Mouse (Mus musculus) liver, embryonic 12.5 days (tissue): Measurements from ENCODE around the gene Mettl1. TPM values are rescaled to one million over a fixed set of nuclear protein-coding genes. Genes with fewer than 3 reads are reported as not detected.
A peak's percentile ranks its signal among the peaks of the same experiment; 100 is the strongest.
"Not testable (repeated sequence)": the region's sequence is repeated elsewhere in the genome, so short reads cannot be mapped to it uniquely, and the experiment has no call there.

Source experiments
- ATAC-seq: fragments of 200-750 bp; cut with Nextera tagmentation; 2 replicates; pipeline ENCODE4 v1.8.0; 2017; ENCODE audit warnings: moderate number of reproducible peaks, mild to moderate bottlenecking, moderate library complexity
- H3K27ac ChIP-seq: fragments of 300-500 bp; sonication (generic); 2 replicates; pipeline ENCODE4 v1.5.1; 2016; ENCODE audit warnings: mild to moderate bottlenecking
- H3K27me3 ChIP-seq: fragments of 300-500 bp; sonication (generic); replicated peaks from 2 replicates; pipeline ENCODE4 v1.6.1; 2016; ENCODE audit warnings: mild to moderate bottlenecking, moderate library complexity
- H3K36me3 ChIP-seq: fragments of 300-500 bp; sonication (generic); 2 replicates; pipeline ENCODE4 v1.6.1; 2016; ENCODE audit warnings: mild to moderate bottlenecking, moderate library complexity
- H3K4me1 ChIP-seq: fragments of 300-500 bp; sonication (generic); 2 replicates; pipeline ENCODE4 v1.6.1; 2016
- H3K4me2 ChIP-seq: fragments of 300-500 bp; sonication (generic); 2 replicates; pipeline ENCODE4 v1.6.1; 2016; ENCODE audit warnings: mild to moderate bottlenecking, moderate library complexity
- H3K4me3 ChIP-seq: fragments of 300-500 bp; sonication (generic); 2 replicates; pipeline ENCODE4 v1.5.1; 2016; ENCODE audit warnings: mild to moderate bottlenecking, moderate library complexity
- H3K9ac ChIP-seq: fragments of 300-500 bp; sonication (generic); 2 replicates; pipeline ENCODE4 v1.6.1; 2016; ENCODE audit warnings: mild to moderate bottlenecking, moderate library complexity
- H3K9me3 ChIP-seq: fragments of 300-500 bp; sonication (generic); replicated peaks from 2 replicates; pipeline ENCODE4 v1.6.1; 2016; ENCODE audit warnings: mild to moderate bottlenecking, moderate library complexity
- WGBS: fragments of 180-500 bp; shearing (Covaris S2); methylation state at CpG from one replicate; pipeline ENCODE4 v1.1.7; 2016; ENCODE audit not compliant: insufficient replicate concordance; 5-methylcytosine and 5-hydroxymethylcytosine counted together
- polyA plus RNA-seq: library from polyadenylated mRNA; unstranded; fragments of >200 nt; fragmentation: Nextera tagmentation; extraction: Ambion mirVana; gene quantifications from 2 replicates; pipeline ENCODE4 v1.2.1, GENCODE M21; 2016

Gene Mettl1
- polyA plus RNA-seq, 1 experiment from 2014 or later = 33.6 TPM

GRCm38 (mm10) chr10:127072270-127072669, 31.1 kb downstream of the Mettl1 start:
- Histone ChIP-seq H3K4me1 (peaks cover 54% of the 10 kb centered on the region), H3K27me3 (peaks cover 23% of the 10 kb centered on the region), H3K36me3 (peaks cover 16% of the 10 kb centered on the region)
- H3K27ac ChIP-seq, H3K9me3 ChIP-seq, H3K4me3 ChIP-seq, ATAC-seq, H3K9ac ChIP-seq, H3K4me2 ChIP-seq: not testable (repeated sequence)
- WGBS = 86% methylated on average over 4 of the region's 4 CpGs

- H3K27ac ChIP-seq, H3K4me2 ChIP-seq, H3K9ac ChIP-seq, ATAC-seq, H3K4me3 ChIP-seq, H3K36me3 ChIP-seq, H3K9me3 ChIP-seq: not testable (repeated sequence)
- 69% methylated on average over 2 of the region's 2 CpGs for WGBS
- Histone ChIP-seq H3K27me3 (peaks cover 29% of the 10 kb centered on the region), H3K4me1 (peaks cover 57% of the 10 kb centered on the region)
Measured at GRCm38 (mm10) chr10:127072969-127073368, 31.8 kb downstream of the Mettl1 start.

- H3K9ac ChIP-seq = no peak overlapping the region
- H3K9me3 ChIP-seq = no peaks in the 10 kb centered on the region
- peaks cover 39% of the 10 kb centered on the region for H3K27me3 ChIP-seq
- no peak for ATAC-seq
- H3K27ac ChIP-seq = no peak overlapping the region
- H3K4me1 ChIP-seq = peaks cover 57% of the 10 kb centered on the region
- H3K4me2 ChIP-seq = no peak overlapping the region
- WGBS = 91% methylated on average over 1 of the region's 1 CpGs
- no peak overlapping the region for H3K4me3 ChIP-seq
- H3K36me3 ChIP-seq = no peaks in the 10 kb centered on the region; the same call in 1 of the 2 replicates
Measured at GRCm38 (mm10) chr10:127073981-127074380, 32.8 kb downstream of the Mettl1 start.

GRCm38 (mm10) chr10:127075080-127075479, 33.9 kb downstream of the Mettl1 start, which contains the start of gene Agap2:
Gene Agap2, plus strand, starts transcription at chr10:127075284.
- peak within 1 kb of the TSS; percentile 43 for H3K4me3 ChIP-seq
- H3K27me3 ChIP-seq = peaks cover 50% of the 10 kb centered on the region
- ATAC-seq = 0 out of 2 replicates have a peak, but pooled peaks have one; percentile 25

GRCm38 (mm10) chr10:127075651-127076050, 34.4 kb downstream of the Mettl1 start:
- Histone ChIP-seq H3K9me3 (no peaks in the 10 kb centered on the region), H3K4me2 (peak overlapping the region; percentile 58), H3K27me3 (peaks cover 56% of the 10 kb centered on the region), H3K4me1 (peaks cover 64% of the 10 kb centered on the region), H3K36me3 (no peaks in the 10 kb centered on the region), H3K27ac (no peak overlapping the region), H3K4me3 (peak overlapping the region; percentile 43), H3K9ac (peak overlapping the region; percentile 43)
- WGBS = 19% methylated on average over 8 of the region's 8 CpGs
- no peak for ATAC-seq

More at GRCm38 (mm10) chr10:127075080-127075479, 33.9 kb downstream of the Mettl1 start, which contains the start of gene Agap2:
- Histone ChIP-seq H3K4me2 (peak within 1 kb of the TSS; percentile 58), H3K27ac (no peak within 1 kb of the TSS), H3K9ac (peak within 1 kb of the TSS; percentile 43), H3K4me1 (peaks cover 59% of the 10 kb centered on the region), H3K36me3 (no peaks in the 10 kb centered on the region), H3K9me3 (no peaks in the 10 kb centered on the region)
- 16% methylated on average over 9 of the region's 9 CpGs for WGBS

GRCm38 (mm10) chr10:127076082-127076481, 34.9 kb downstream of the Mettl1 start:
- no peaks in the 10 kb centered on the region for H3K9me3 ChIP-seq
- peaks cover 60% of the 10 kb centered on the region for H3K27me3 ChIP-seq
- H3K4me2 ChIP-seq = peak overlapping the region; percentile 58
- 28% methylated on average over 4 of the region's 4 CpGs for whole genome bisulfite sequencing
- H3K27ac ChIP-seq = no peak overlapping the region
- no peaks in the 10 kb centered on the region for H3K36me3 ChIP-seq
- no peak overlapping the region for H3K9ac ChIP-seq
- peaks cover 64% of the 10 kb centered on the region for H3K4me1 ChIP-seq
- H3K4me3 ChIP-seq = peak overlapping the region; percentile 43
- no peak for ATAC-seq

GRCm38 (mm10) chr10:127077515-127077914, 36.3 kb downstream of the Mettl1 start:
- ATAC-seq = no peak
- no peak overlapping the region for H3K27ac ChIP-seq
- H3K4me1 ChIP-seq = peaks cover 74% of the 10 kb centered on the region
- H3K27me3 ChIP-seq = peaks cover 75% of the 10 kb centered on the region
- H3K4me2 ChIP-seq = no peak overlapping the region
- no peak overlapping the region for H3K4me3 ChIP-seq
- 52% methylated on average over 10 of the region's 10 CpGs for WGBS
- no peaks in the 10 kb centered on the region for H3K9me3 ChIP-seq
- no peak overlapping the region for H3K9ac ChIP-seq
- no peaks in the 10 kb centered on the region for H3K36me3 ChIP-seq

- peaks cover 75% of the 10 kb centered on the region for H3K4me1 ChIP-seq
- no peak for ATAC-seq
- H3K9me3 ChIP-seq = no peaks in the 10 kb centered on the region
- no peaks in the 10 kb centered on the region for H3K36me3 ChIP-seq
- H3K4me3 ChIP-seq = peak overlapping the region; percentile 53; the same call in 1 of the 2 replicates
- H3K27ac ChIP-seq = no peak overlapping the region
- peaks cover 81% of the 10 kb centered on the region for H3K27me3 ChIP-seq
- H3K4me2 ChIP-seq = peak overlapping the region; percentile 77
- 31% methylated on average over 12 of the region's 12 CpGs for WGBS
- no peak overlapping the region for H3K9ac ChIP-seq
Measured at GRCm38 (mm10) chr10:127078001-127078676, 36.9 kb downstream of the Mettl1 start.

GRCm38 (mm10) chr10:127078677-127079575, 37.7 kb downstream of the Mettl1 start:
- H3K27me3 ChIP-seq = peaks cover 89% of the 10 kb centered on the region
- H3K27ac ChIP-seq = no peak overlapping the region
- no peaks in the 10 kb centered on the region for H3K9me3 ChIP-seq
- H3K36me3 ChIP-seq = no peaks in the 10 kb centered on the region
- H3K9ac ChIP-seq = peak overlapping the region; percentile 24
- WGBS = 7% methylated on average over 42 of the region's 49 CpGs
- H3K4me1 ChIP-seq = peaks cover 75% of the 10 kb centered on the region
- H3K4me2 ChIP-seq = peak overlapping the region; percentile 77
- ATAC-seq = no peak
- peak overlapping the region; percentile 53 for H3K4me3 ChIP-seq

- Histone ChIP-seq H3K4me1 (peaks cover 75% of the 10 kb centered on the region), H3K9ac (peak overlapping the region; percentile 24), H3K27me3 (peaks cover 89% of the 10 kb centered on the region)
Measured at GRCm38 (mm10) chr10:127079665-127080391, 38.6 kb downstream of the Mettl1 start.

GRCm38 (mm10) chr10:127080901-127081780, 39.9 kb downstream of the Mettl1 start:
- H3K4me2 ChIP-seq = peak overlapping the region; percentile 60
- WGBS = 11% methylated on average over 48 of the region's 48 CpGs
- peaks cover 63% of the 10 kb centered on the region for H3K4me1 ChIP-seq
- no peaks in the 10 kb centered on the region for H3K9me3 ChIP-seq
- peak overlapping the region; percentile 27 for H3K4me3 ChIP-seq
- ATAC-seq = no peak
- no peaks in the 10 kb centered on the region for H3K36me3 ChIP-seq
- H3K27me3 ChIP-seq = peaks cover 77% of the 10 kb centered on the region
- H3K9ac ChIP-seq = no peak overlapping the region
- 0 out of 2 replicates have a peak overlapping the region, but pooled peaks have one; percentile 29 for H3K27ac ChIP-seq

More at GRCm38 (mm10) chr10:127079665-127080391, 38.6 kb downstream of the Mettl1 start:
- ATAC-seq = no peak
- H3K4me3 ChIP-seq = peak overlapping the region; percentile 53
- 22% methylated on average over 65 of the region's 70 CpGs for WGBS
- no peaks in the 10 kb centered on the region for H3K36me3 ChIP-seq
- no peak overlapping the region for H3K27ac ChIP-seq
- H3K9me3 ChIP-seq = no peaks in the 10 kb centered on the region
- peak overlapping the region; percentile 77 for H3K4me2 ChIP-seq
